Mouse (Mus musculus) midbrain, embryonic 10.5 days (tissue): Measurements from ENCODE around the gene Tubal3. TPM values are rescaled to one million over a fixed set of nuclear protein-coding genes. Genes with fewer than 3 reads are reported as not detected.

Experiments
- DNase-seq: peaks from one replicate; pipeline ENCODE4 v3.0.0-alpha.2; 2017; ENCODE audit warnings: low spot score
- H3K27ac ChIP-seq: fragments of 300-500 bp; sonication (generic); replicated peaks from 2 replicates; pipeline ENCODE4 v1.5.1; 2016; ENCODE audit warnings: mild to moderate bottlenecking
- H3K27me3 ChIP-seq: fragments of 300-500 bp; sonication (generic); 2 replicates; pipeline ENCODE4 v1.6.1; 2016; ENCODE audit warnings: low read depth, mild to moderate bottlenecking; ENCODE audit not compliant: poor library complexity, severe bottlenecking
- H3K36me3 ChIP-seq: fragments of 300-500 bp; sonication (generic); 2 replicates; pipeline ENCODE4 v1.6.1; 2016; ENCODE audit warnings: mild to moderate bottlenecking, moderate library complexity
- H3K4me1 ChIP-seq: fragments of 300-500 bp; sonication (generic); 2 replicates; pipeline ENCODE4 v1.6.1; 2016
- H3K4me3 ChIP-seq: fragments of 300-500 bp; sonication (generic); 2 replicates; pipeline ENCODE4 v1.5.1; 2016; ENCODE audit warnings: mild to moderate bottlenecking, moderate library complexity
- H3K9me3 ChIP-seq: fragments of 300-500 bp; sonication (generic); replicated peaks from 2 replicates; pipeline ENCODE4 v1.6.1; 2016; ENCODE audit warnings: mild to moderate bottlenecking
- WGBS: fragments of 180-500 bp; shearing (Covaris S2); methylation state at CpG from one replicate; pipeline ENCODE4 v1.1.7; 2016; 5-methylcytosine and 5-hydroxymethylcytosine counted together
- polyA plus RNA-seq: library from polyadenylated mRNA; unstranded; fragments of >200 nt; fragmentation: Nextera tagmentation; extraction: Ambion mirVana; gene quantifications from 2 replicates; pipeline ENCODE4 v1.2.1, GENCODE M21; 2016

The Tubal3 gene
- not detected in 2 replicates for polyA plus RNA-seq

- peak; percentile 92 for DNase-seq
- H3K4me1 ChIP-seq = peaks cover 10% of the 10 kb centered on the region
- peak within 1 kb of the TSS; percentile 87 for H3K4me3 ChIP-seq
- peak within 1 kb of the TSS; percentile 94 for H3K27ac ChIP-seq
- H3K36me3 ChIP-seq = peaks cover 33% of the 10 kb centered on the region
- under 1% methylated on average over 52 of the region's 52 CpGs for WGBS
- H3K27me3 ChIP-seq = no peaks in the 10 kb centered on the region
- peaks cover 14% of the 10 kb centered on the region for H3K9me3 ChIP-seq
Measured at GRCm38 (mm10) chr13:3917571-3918311, at the start of gene Tubal3, which contains the start of gene Net1. Tubal3 (plus strand) TSS chr13:3918274. Net1 (minus strand) TSS chr13:3918220.

GRCm38 (mm10) chr13:3869901-3870300 is 48.2 kb upstream of the Tubal3 start:
- no peaks in the 10 kb centered on the region for H3K9me3 ChIP-seq
- no peaks in the 10 kb centered on the region for H3K4me1 ChIP-seq
- H3K36me3 ChIP-seq = no peaks in the 10 kb centered on the region
- no peak for DNase-seq
- no peak overlapping the region for H3K27ac ChIP-seq
- no peaks in the 10 kb centered on the region for H3K27me3 ChIP-seq
- no peak overlapping the region for H3K4me3 ChIP-seq

GRCm38 (mm10) chr13:3872832-3873231 is 45.2 kb upstream of the Tubal3 start:
- no peaks in the 10 kb centered on the region for H3K27me3 ChIP-seq
- no peak overlapping the region for H3K27ac ChIP-seq
- no peak for DNase-seq
- H3K4me1 ChIP-seq = peaks cover 8% of the 10 kb centered on the region
- H3K9me3 ChIP-seq = no peaks in the 10 kb centered on the region
- H3K4me3 ChIP-seq = no peak overlapping the region
- H3K36me3 ChIP-seq = no peaks in the 10 kb centered on the region
- 87% methylated on average over 4 of the region's 4 CpGs for WGBS

GRCm38 (mm10) chr13:3876448-3876847 is 41.6 kb upstream of the Tubal3 start:
- Histone ChIP-seq H3K4me3 (no peak overlapping the region), H3K9me3 (no peaks in the 10 kb centered on the region)

GRCm38 (mm10) chr13:3877185-3877584 is 40.9 kb upstream of the Tubal3 start:
- H3K9me3 ChIP-seq = no peaks in the 10 kb centered on the region
- DNase-seq = no peak
- peaks cover 10% of the 10 kb centered on the region for H3K4me1 ChIP-seq
- H3K4me3 ChIP-seq = no peak overlapping the region
- no peaks in the 10 kb centered on the region for H3K27me3 ChIP-seq
- H3K36me3 ChIP-seq = peaks cover 23% of the 10 kb centered on the region
- peak overlapping the region; percentile 38; the same call in 1 of the 2 replicates for H3K27ac ChIP-seq
- WGBS = 85% methylated on average over 6 of the region's 6 CpGs

More at GRCm38 (mm10) chr13:3876448-3876847, 41.6 kb upstream of the Tubal3 start:
- no peaks in the 10 kb centered on the region for H3K27me3 ChIP-seq
- H3K27ac ChIP-seq = no peak overlapping the region
- DNase-seq = no peak
- H3K4me1 ChIP-seq = peaks cover 10% of the 10 kb centered on the region
- H3K36me3 ChIP-seq = peaks cover 16% of the 10 kb centered on the region
- WGBS = 93% methylated on average over 6 of the region's 6 CpGs

- H3K27ac ChIP-seq = 0 out of 2 replicates have a peak overlapping the region, but pooled peaks have one; percentile 38
- 50% methylated on average over 4 of the region's 4 CpGs for WGBS
- DNase-seq = no peak
- H3K4me3 ChIP-seq = no peak overlapping the region
- H3K4me1 ChIP-seq = peaks cover 10% of the 10 kb centered on the region
- peaks cover 28% of the 10 kb centered on the region for H3K36me3 ChIP-seq
- H3K27me3 ChIP-seq = no peaks in the 10 kb centered on the region
- H3K9me3 ChIP-seq = no peaks in the 10 kb centered on the region
Measured at GRCm38 (mm10) chr13:3877679-3878220, 40.3 kb upstream of the Tubal3 start.

GRCm38 (mm10) chr13:3886663-3887062 is 31.4 kb upstream of the Tubal3 start:
- peaks cover 68% of the 10 kb centered on the region for H3K36me3 ChIP-seq
- WGBS = 95% methylated on average over 7 of the region's 7 CpGs
- DNase-seq = no peak
- no peak overlapping the region for H3K27ac ChIP-seq
- no peak overlapping the region for H3K4me3 ChIP-seq
- H3K4me1 ChIP-seq = peaks cover 4% of the 10 kb centered on the region
- H3K27me3 ChIP-seq = no peaks in the 10 kb centered on the region
- H3K9me3 ChIP-seq = no peaks in the 10 kb centered on the region

- Histone ChIP-seq H3K9me3 (no peaks in the 10 kb centered on the region), H3K4me3 (no peak overlapping the region), H3K36me3 (peaks cover 48% of the 10 kb centered on the region), H3K4me1 (peaks cover 22% of the 10 kb centered on the region), H3K27me3 (no peaks in the 10 kb centered on the region), H3K27ac (no peak overlapping the region)
- DNase-seq = no peak
- WGBS = 93% methylated on average over 3 of the region's 3 CpGs
Measured at GRCm38 (mm10) chr13:3889111-3889510, 29.0 kb upstream of the Tubal3 start.

GRCm38 (mm10) chr13:3890061-3890460 is 28.0 kb upstream of the Tubal3 start:
- Histone ChIP-seq H3K36me3 (peaks cover 38% of the 10 kb centered on the region), H3K9me3 (no peaks in the 10 kb centered on the region), H3K4me1 (peaks cover 22% of the 10 kb centered on the region), H3K27me3 (no peaks in the 10 kb centered on the region), H3K27ac (no peak overlapping the region), H3K4me3 (no peak overlapping the region)
- DNase-seq = no peak
- 82% methylated on average over 8 of the region's 8 CpGs for WGBS

- WGBS = 64% methylated on average over 8 of the region's 8 CpGs
- no peak overlapping the region for H3K27ac ChIP-seq
- peaks cover 22% of the 10 kb centered on the region for H3K4me1 ChIP-seq
- peak overlapping the region; percentile 64 for H3K4me3 ChIP-seq
- H3K36me3 ChIP-seq = peaks cover 30% of the 10 kb centered on the region
- DNase-seq = no peak
- no peaks in the 10 kb centered on the region for H3K27me3 ChIP-seq
- no peaks in the 10 kb centered on the region for H3K9me3 ChIP-seq
Measured at GRCm38 (mm10) chr13:3891479-3892087, 26.5 kb upstream of the Tubal3 start.

GRCm38 (mm10) chr13:3892601-3893000 is 25.5 kb upstream of the Tubal3 start:
- Histone ChIP-seq H3K9me3 (no peaks in the 10 kb centered on the region), H3K4me1 (peaks cover 22% of the 10 kb centered on the region), H3K4me3 (peak overlapping the region; percentile 64), H3K27ac (peak overlapping the region; percentile 84; the same call in 1 of the 2 replicates), H3K27me3 (no peaks in the 10 kb centered on the region), H3K36me3 (peaks cover 20% of the 10 kb centered on the region)
- WGBS = 24% methylated on average over 7 of the region's 7 CpGs
- no peak for DNase-seq

GRCm38 (mm10) chr13:3893126-3893734 is 24.8 kb upstream of the Tubal3 start:
- Histone ChIP-seq H3K27ac (peak overlapping the region; percentile 84), H3K27me3 (no peaks in the 10 kb centered on the region)
- under 1% methylated on average over 35 of the region's 35 CpGs for WGBS

More at GRCm38 (mm10) chr13:3893126-3893734, 24.8 kb upstream of the Tubal3 start:
- Histone ChIP-seq H3K4me1 (peaks cover 22% of the 10 kb centered on the region), H3K4me3 (peak overlapping the region; percentile 64), H3K9me3 (no peaks in the 10 kb centered on the region), H3K36me3 (peaks cover 16% of the 10 kb centered on the region)
- DNase-seq = peak; percentile 91
